Mouse (Mus musculus) limb, embryonic 14.5 days (tissue): ENCODE data around the gene Smoc1. TPM values are rescaled to one million over a fixed set of nuclear protein-coding genes. Genes with fewer than 3 reads are reported as not detected.

Source experiments
- ATAC-seq: fragments of 200-750 bp; cut with Nextera tagmentation; 2 replicates; pipeline ENCODE4 v1.8.0; 2017; ENCODE audit warnings: low read depth, moderate number of reproducible peaks, moderate TSS enrichment; ENCODE audit not compliant: low FRiP score
- DNase-seq: peaks from one replicate; pipeline ENCODE4 v3.0.0-alpha.2; 2015; ENCODE audit warnings: low spot score
- H3K27ac ChIP-seq: fragments of 300-500 bp; sonication (generic); replicated peaks from 2 replicates; pipeline ENCODE4 v1.5.1; 2014; ENCODE audit warnings: low read depth, mild to moderate bottlenecking, low read length, moderate library complexity, mixed read lengths
- H3K27me3 ChIP-seq: fragments of 300-500 bp; sonication (generic); 2 replicates; pipeline ENCODE4 v1.6.1; 2014; ENCODE audit warnings: low read length, mixed read lengths; ENCODE audit not compliant: control insufficient read depth, insufficient read depth
- H3K36me3 ChIP-seq: fragments of 300-500 bp; sonication (generic); 2 replicates; pipeline ENCODE4 v1.6.1; 2014; ENCODE audit warnings: mild to moderate bottlenecking, low read length, moderate library complexity, mixed read lengths; ENCODE audit not compliant: control insufficient read depth, insufficient read depth
- H3K4me1 ChIP-seq: fragments of 300-500 bp; sonication (generic); 2 replicates; pipeline ENCODE4 v1.6.1; 2014; ENCODE audit warnings: antibody characterized with exemption, low read length, mixed read lengths; ENCODE audit not compliant: control insufficient read depth, insufficient read depth
- H3K4me2 ChIP-seq: fragments of 300-500 bp; sonication (generic); replicated peaks from 2 replicates; pipeline ENCODE4 v1.6.1; 2014; ENCODE audit warnings: low read depth, mild to moderate bottlenecking, low read length, moderate library complexity; ENCODE audit not compliant: severe bottlenecking
- H3K4me3 ChIP-seq: fragments of 300-500 bp; sonication (generic); replicated peaks from 2 replicates; pipeline ENCODE4 v1.5.1; 2014; ENCODE audit warnings: low read length
- H3K9ac ChIP-seq: fragments of 300-500 bp; sonication (generic); 2 replicates; pipeline ENCODE4 v1.6.1; 2014; ENCODE audit warnings: mild to moderate bottlenecking, low read depth, low read length, moderate library complexity; ENCODE audit not compliant: severe bottlenecking
- H3K9me3 ChIP-seq: fragments of 300-500 bp; sonication (generic); 2 replicates; pipeline ENCODE4 v1.6.1; 2016; ENCODE audit warnings: low read length; ENCODE audit not compliant: control insufficient read depth
- POLR2A ChIP-seq: fragments of 200-500 bp; IDR thresholded peaks from 2 replicates; pipeline ENCODE4 v1.8.0; 2012; ENCODE audit warnings: inconsistent platforms, mild to moderate bottlenecking, moderate library complexity, borderline replicate concordance; ENCODE audit not compliant: insufficient read depth, insufficient read length; ENCODE audit errors: extremely low read depth
- WGBS: fragments of 180-500 bp; shearing (Covaris S2); extraction: QIAGEN DNeasy Blood & Tissue Kit; methylation state at CpG from one replicate; pipeline ENCODE4 v1.1.7; 2014; 5-methylcytosine and 5-hydroxymethylcytosine counted together
- polyA plus RNA-seq, 2 experiments: library from polyadenylated mRNA; depleted of rRNA in 1 of 2; stranded (reverse) in 1 of 2; unstranded in 1 of 2; fragments of >200 nt; fragmentation: Nextera tagmentation in 1 of 2; extraction: Ambion mirVana in 1 of 2; gene quantifications; 2 replicates each; pipeline versions ENCODE4 v1.2.1 to v1.2.3; 2012 to 2014

The Smoc1 gene
- polyA plus RNA-seq, 2 experiments = 8.1 to 16.3 TPM

DNA sequence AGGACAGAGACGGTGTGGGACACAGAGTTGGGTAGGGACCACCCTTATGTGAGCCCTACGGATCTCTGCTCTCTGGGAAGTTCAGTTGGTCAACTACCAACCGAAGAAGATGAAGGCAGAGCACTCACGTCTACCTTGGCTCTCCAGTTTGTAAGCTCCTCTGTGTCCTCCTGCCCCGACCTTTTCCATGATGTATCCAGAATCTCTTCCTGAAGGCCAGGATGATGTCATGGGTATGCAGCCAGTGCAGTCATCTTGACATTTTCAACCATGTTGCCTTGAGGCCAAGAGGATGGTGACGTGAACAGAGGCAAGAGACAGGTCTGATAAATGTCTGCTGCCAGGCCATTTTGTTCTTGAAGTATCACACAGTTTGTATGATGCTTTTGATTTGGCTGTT, 111.6 kb downstream of the Smoc1 start:
- no peak for TF ChIP-seq POLR2A
- H3K4me1 ChIP-seq = peaks cover 13% of the 10 kb centered on the region
- H3K4me3 ChIP-seq = no peak overlapping the region
- H3K9me3 ChIP-seq = no peaks in the 10 kb centered on the region
- ATAC-seq (no peak), DNase-seq (no peak)
- no peak overlapping the region for H3K4me2 ChIP-seq
- no peaks in the 10 kb centered on the region for H3K27me3 ChIP-seq
- H3K36me3 ChIP-seq = no peaks in the 10 kb centered on the region
- H3K27ac ChIP-seq = no peak overlapping the region
- 88% methylated on average over 6 of the region's 6 CpGs for WGBS
- H3K9ac ChIP-seq = no peak overlapping the region

DNA sequence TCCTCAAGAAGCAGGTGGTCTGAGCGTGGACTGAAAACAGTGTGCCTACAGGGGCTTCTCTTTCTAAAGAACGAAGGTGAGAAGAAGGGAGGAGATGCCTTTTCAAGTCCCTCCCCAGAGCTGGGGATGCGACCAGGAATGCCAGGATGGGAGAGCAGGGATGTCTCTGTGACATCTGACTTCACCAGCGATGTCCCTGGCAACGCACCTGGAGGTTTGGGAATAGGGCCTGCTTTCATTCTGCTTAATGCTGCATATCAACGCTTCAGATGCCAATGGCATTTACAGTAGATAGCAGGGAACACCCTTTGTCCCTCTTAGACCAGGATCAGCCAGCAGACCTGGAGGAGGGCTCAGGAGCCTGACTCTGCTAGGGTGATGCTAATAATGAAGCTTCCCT, 112.9 kb downstream of the Smoc1 start:
- no peaks in the 10 kb centered on the region for H3K27me3 ChIP-seq
- no peak overlapping the region for H3K9ac ChIP-seq
- H3K4me3 ChIP-seq = no peak overlapping the region
- TF ChIP-seq POLR2A = no peak
- no peaks in the 10 kb centered on the region for H3K9me3 ChIP-seq
- H3K36me3 ChIP-seq = no peaks in the 10 kb centered on the region
- no peak overlapping the region for H3K4me2 ChIP-seq
- DNase-seq = no peak
- no peak for ATAC-seq
- H3K27ac ChIP-seq = no peak overlapping the region
- WGBS = 94% methylated on average over 6 of the region's 6 CpGs
- H3K4me1 ChIP-seq = peaks cover 13% of the 10 kb centered on the region

DNA sequence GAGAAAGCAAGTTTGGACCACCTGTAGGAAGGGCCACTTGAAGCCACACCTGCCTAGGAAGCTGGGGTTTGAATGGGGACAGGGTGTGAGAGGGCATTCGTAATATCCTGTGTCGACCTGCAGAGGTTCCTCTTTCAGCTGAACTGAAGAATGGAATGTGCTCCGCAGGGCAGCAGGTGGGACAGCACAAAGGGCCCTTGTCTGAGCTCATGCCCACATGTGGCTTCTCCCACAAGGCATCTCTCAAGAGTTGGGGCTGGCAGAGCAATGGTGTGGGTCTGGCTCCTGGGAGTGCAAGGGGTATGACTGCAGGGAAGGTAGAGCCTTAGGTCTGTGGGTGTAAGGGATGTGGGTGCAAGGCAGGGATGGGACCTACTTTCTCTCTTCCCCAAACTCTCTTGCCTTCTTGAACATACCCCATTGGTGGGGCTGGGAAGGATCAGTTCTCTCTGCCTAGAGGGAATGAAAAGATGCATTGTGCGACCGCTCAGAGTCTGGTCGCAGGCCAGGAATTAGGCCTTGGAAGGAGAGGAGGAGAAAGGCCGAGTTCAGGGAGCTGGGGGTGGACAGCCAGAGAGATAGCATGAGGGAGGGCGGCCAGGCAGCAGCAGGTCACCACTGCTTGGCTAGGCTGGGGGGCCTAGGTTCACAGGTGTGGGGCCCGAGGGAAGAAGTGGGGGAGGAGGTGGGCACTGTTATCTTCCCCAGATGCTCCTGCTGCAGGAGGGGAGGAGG, 114.2 kb downstream of the Smoc1 start:
- WGBS = 22% methylated on average over 8 of the region's 9 CpGs
- H3K27ac ChIP-seq = peak overlapping the region; percentile 63
- DNase-seq (no peak), ATAC-seq (peak; percentile 46; the same call in 1 of the 2 replicates)
- H3K4me2 ChIP-seq = no peak overlapping the region
- H3K27me3 ChIP-seq = no peaks in the 10 kb centered on the region
- no peak overlapping the region for H3K4me3 ChIP-seq
- peaks cover 13% of the 10 kb centered on the region for H3K4me1 ChIP-seq
- H3K36me3 ChIP-seq = no peaks in the 10 kb centered on the region
- no peak for TF ChIP-seq POLR2A
- H3K9ac ChIP-seq = no peak overlapping the region
- no peaks in the 10 kb centered on the region for H3K9me3 ChIP-seq

- peaks cover 13% of the 10 kb centered on the region for H3K4me1 ChIP-seq
- H3K4me3 ChIP-seq = no peak overlapping the region
- peak; percentile 58; the same call in 1 of the 2 replicates for ATAC-seq
- no peaks in the 10 kb centered on the region for H3K27me3 ChIP-seq
- no peak for TF ChIP-seq POLR2A
- no peaks in the 10 kb centered on the region for H3K9me3 ChIP-seq
- no peaks in the 10 kb centered on the region for H3K36me3 ChIP-seq
- no peak for DNase-seq
- H3K27ac ChIP-seq = peak overlapping the region; percentile 63
- H3K9ac ChIP-seq = no peak overlapping the region
- 12% methylated on average over 7 of the region's 7 CpGs for WGBS
- no peak overlapping the region for H3K4me2 ChIP-seq
Observed at GRCm38 (mm10) chr12:81141329-81141711, 114.7 kb downstream of the Smoc1 start.

DNA sequence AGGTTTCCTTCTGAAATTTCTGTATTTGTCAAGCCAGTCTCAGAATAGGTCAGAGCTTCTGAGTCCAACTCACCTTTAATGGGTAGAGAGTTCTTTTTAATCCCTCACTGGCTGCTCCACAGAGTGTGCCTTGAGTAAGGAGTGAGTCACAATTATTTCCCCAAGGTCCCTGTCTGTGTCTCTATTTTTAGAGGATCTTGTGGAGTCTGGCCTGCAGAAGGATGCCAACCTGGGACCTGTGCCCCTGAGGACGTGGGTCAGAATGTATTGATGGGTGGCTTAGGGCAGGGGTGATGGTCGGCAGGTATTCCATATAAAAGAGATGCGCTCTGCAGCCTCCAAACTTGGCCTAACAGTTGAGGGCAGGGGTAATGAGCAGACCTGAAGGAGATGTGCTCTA, 115.6 kb downstream of the Smoc1 start:
- no peak for DNase-seq
- no peak overlapping the region for H3K4me2 ChIP-seq
- H3K36me3 ChIP-seq = no peaks in the 10 kb centered on the region
- H3K9ac ChIP-seq = no peak overlapping the region
- H3K4me3 ChIP-seq = no peak overlapping the region
- ATAC-seq = no peak
- WGBS = 93% methylated on average over 3 of the region's 3 CpGs
- no peaks in the 10 kb centered on the region for H3K27me3 ChIP-seq
- TF ChIP-seq POLR2A = no peak
- no peak overlapping the region for H3K27ac ChIP-seq
- H3K9me3 ChIP-seq = no peaks in the 10 kb centered on the region
- H3K4me1 ChIP-seq = peaks cover 13% of the 10 kb centered on the region
